In the genomic region with DNA sequence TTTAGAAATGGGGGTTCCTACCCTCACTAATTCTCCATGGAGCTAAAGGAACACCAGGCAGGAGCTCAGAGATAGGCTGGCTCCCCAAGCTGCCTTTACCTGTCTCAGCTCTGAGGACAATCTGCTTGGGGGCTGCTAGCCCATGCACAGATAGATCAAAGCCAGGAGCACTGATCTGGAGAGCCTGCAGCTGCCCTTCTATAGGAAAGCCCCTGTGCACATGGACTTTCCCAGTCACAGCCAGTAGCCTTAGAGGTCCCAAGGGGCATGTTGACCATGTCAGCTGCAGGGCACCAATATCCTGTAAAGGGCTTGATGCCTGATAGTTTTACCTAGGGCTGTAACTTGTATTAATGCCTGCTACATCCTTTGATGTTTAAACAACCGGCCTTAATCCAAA, we compare ENCODE assay signal across 27 mouse cellular contexts. TPM values are rescaled to one million over a fixed set of nuclear protein-coding genes. Genes with fewer than 3 reads are reported as not detected.
DNase-seq lines count a peak whose midpoint lies in the region; ATAC-seq and TF ChIP-seq lines count a peak whose summit lies in the region.
"Had no signal": no experiment of that assay in that cellular context is flagged by ENCODE, and none has a peak within 500 bp of the region (broad histone marks: within the 10 kb centered on the region; RNA-seq: fewer than 3 reads in every experiment).

No protein-coding gene starts in this region.

- in situ Hi-C loops in CH12.LX (cut with MboI; ENCODE audit: low pct_ligation_motif_present, low pct_unique_long_range_greater_than_20kb, low sequenced_read_pairs): no loop called here

- peak; percentile 86 for TF ChIP-seq EP300 in CH12.LX (IDR thresholded peaks at IDR 0.05; ENCODE audit: low read length)
- no peak for TF ChIP-seq EP300 in lung, postnatal 0 days (IDR thresholded peaks at IDR 0.05)

- no peaks in the 10 kb centered on the region for H3K9me3 ChIP-seq in heart, embryonic 10.5 days
- H3K9me3 ChIP-seq in midbrain, embryonic 11.5 days (ENCODE audit: control insufficient read depth, low read length): peaks cover 6% of the 10 kb centered on the region; the same call in 1 of the 2 replicates
- H3K9me3 ChIP-seq in midbrain, postnatal 0 days (ENCODE audit: low read length): no peaks in the 10 kb centered on the region
- peaks cover 6% of the 10 kb centered on the region for H3K9me3 ChIP-seq in CH12.LX (replicated peaks; ENCODE audit: low read length)
- H3K9me3 ChIP-seq in lung, postnatal 0 days (ENCODE audit: low read length): no peaks in the 10 kb centered on the region
- H3K9me3 ChIP-seq: embryonic facial prominence, embryonic 15.5 days; forebrain, embryonic 10.5 days; forebrain, embryonic 12.5 days had no signal

- WGBS in heart, embryonic 10.5 days: 70% methylated on average over 1 of the region's 1 CpGs
- 76% methylated on average over 1 of the region's 1 CpGs for WGBS in midbrain, embryonic 11.5 days
- 61% methylated on average over 1 of the region's 1 CpGs for WGBS in midbrain, postnatal 0 days
- 45% methylated on average over 1 of the region's 1 CpGs for WGBS in lung, postnatal 0 days

- TF ChIP-seq POLR2A in CH12.LX (IDR thresholded peaks at IDR 0.05; ENCODE audit: low read depth, low read length): no peak

- H3K79me2 ChIP-seq in CH12.LX (replicated peaks; ENCODE audit: control insufficient read depth, extremely low read depth, insufficient read depth, poor library complexity, severe bottlenecking): peaks cover 8% of the 10 kb centered on the region

- peak; percentile 78 for DNase-seq in heart, adult 11 months
- no peak for DNase-seq in heart, embryonic 10.5 days (ENCODE audit: low spot score)
- DNase-seq in midbrain, embryonic 11.5 days (ENCODE audit: low spot score, missing footprints): peak; percentile 78
- no peak for DNase-seq in midbrain, postnatal 0 days (ENCODE audit: low spot score)
- DNase-seq in CH12.LX (ENCODE audit: extremely low read depth): peak; percentile 75
- DNase-seq in lung, postnatal 0 days (ENCODE audit: low spot score): no peak
- DNase-seq: adrenal gland, adult 2 months; adrenal gland, postnatal 10 days; adrenal gland, postnatal 25 days; B cell, adult 2 months; cerebellum, adult 11 months; cerebellum, adult 18-20 months; cerebellum, adult 8-10 months; cerebellum, adult 9-11 months; cerebellum, postnatal 14 days; cerebellum, postnatal 36 days; embryo, embryonic 11 days had no signal

- H3K4me2 ChIP-seq in midbrain, embryonic 11.5 days: no peak overlapping the region
- no peak overlapping the region for H3K4me2 ChIP-seq in midbrain, postnatal 0 days (ENCODE audit: low read depth, low read length, poor library complexity, severe bottlenecking)
- H3K4me2 ChIP-seq in CH12.LX (ENCODE audit: insufficient read depth, low read depth, poor library complexity, severe bottlenecking): peak overlapping the region; percentile 57; the same call in 1 of the 2 replicates
- H3K4me2 ChIP-seq in lung, postnatal 0 days (replicated peaks; ENCODE audit: low read depth, low read length): no peak overlapping the region
- H3K4me2 ChIP-seq: embryonic facial prominence, embryonic 13.5 days; embryonic facial prominence, embryonic 15.5 days; forebrain, embryonic 12.5 days had no signal

- no peak for ATAC-seq in midbrain, embryonic 11.5 days (ENCODE audit: low FRiP score)
- ATAC-seq in midbrain, postnatal 0 days (ENCODE audit: low FRiP score): no peak
- ATAC-seq in lung, postnatal 0 days: no peak
- ATAC-seq: CD4-positive, CD25-positive, alpha-beta regulatory T cell, adult 4 months; forebrain, embryonic 14.5 days; forebrain, embryonic 16.5 days had no signal

- dilution Hi-C loops in CH12.LX (cut with MboI; ENCODE audit: extremely low pct_ligation_motif_present, extremely low pct_unique_long_range_greater_than_20kb, low sequenced_read_pairs): no loop called here

- no peak overlapping the region for H3K9ac ChIP-seq in midbrain, embryonic 11.5 days (ENCODE audit: low read length)
- H3K9ac ChIP-seq in midbrain, postnatal 0 days (replicated peaks; ENCODE audit: low read length, poor library complexity, severe bottlenecking): no peak overlapping the region
- no peak overlapping the region for H3K9ac ChIP-seq in CH12.LX (ENCODE audit: insufficient read depth, low read depth)
- no peak overlapping the region for H3K9ac ChIP-seq in lung, postnatal 0 days (replicated peaks; ENCODE audit: low read depth)
- H3K9ac ChIP-seq: embryonic facial prominence, embryonic 13.5 days; embryonic facial prominence, embryonic 15.5 days; forebrain, embryonic 12.5 days had no signal

- H3K27me3 ChIP-seq in heart, embryonic 10.5 days (ENCODE audit: insufficient read depth, poor library complexity, severe bottlenecking): no peaks in the 10 kb centered on the region; the same call in 1 of the 2 replicates
- H3K27me3 ChIP-seq in midbrain, embryonic 11.5 days (ENCODE audit: control insufficient read depth, insufficient read depth, low read length): no peaks in the 10 kb centered on the region; the same call in 1 of the 2 replicates
- H3K27me3 ChIP-seq in midbrain, postnatal 0 days (ENCODE audit: insufficient read depth, low read length): no peaks in the 10 kb centered on the region
- no peaks in the 10 kb centered on the region for H3K27me3 ChIP-seq in CH12.LX (replicated peaks)
- H3K27me3 ChIP-seq in lung, postnatal 0 days (replicated peaks; ENCODE audit: insufficient read depth, low read length): no peaks in the 10 kb centered on the region
- H3K27me3 ChIP-seq: embryonic facial prominence, embryonic 13.5 days; embryonic facial prominence, embryonic 15.5 days; forebrain, embryonic 12.5 days had no signal

- no peak for TF ChIP-seq RAD21 in CH12.LX (IDR thresholded peaks at IDR 0.05; ENCODE audit: low read depth, low read length)

- H3K4me3 ChIP-seq in heart, embryonic 10.5 days: no peak overlapping the region
- no peak overlapping the region for H3K4me3 ChIP-seq in midbrain, embryonic 11.5 days (ENCODE audit: low read depth, low read length)
- H3K4me3 ChIP-seq in midbrain, postnatal 0 days (ENCODE audit: low read depth, low read length): no peak overlapping the region
- H3K4me3 ChIP-seq in CH12.LX (replicated peaks in 1 of 3; ENCODE audit: low read depth in 2 of 3, low read length in 2 of 3, poor library complexity in 1 of 3): no peak overlapping the region
- no peak overlapping the region for H3K4me3 ChIP-seq in lung, postnatal 0 days (ENCODE audit: low read depth, low read length)
- H3K4me3 ChIP-seq: embryonic facial prominence, embryonic 13.5 days; embryonic facial prominence, embryonic 15.5 days; erythroblast, embryonic 14.5 days; forebrain, embryonic 10.5 days; forebrain, embryonic 12.5 days had no signal

- TF ChIP-seq CTCF in midbrain, postnatal 0 days (IDR thresholded peaks at IDR 0.05): no peak
- no peak for TF ChIP-seq CTCF in CH12.LX (conservative IDR thresholded peaks at IDR 0.05 in 1 of 2, IDR thresholded peaks at IDR 0.05 in 1 of 2; ENCODE audit: low read depth in 2 of 2, low read length in 2 of 2)
- TF ChIP-seq CTCF in lung, postnatal 0 days (IDR thresholded peaks at IDR 0.05): no peak

- peaks cover 35% of the 10 kb centered on the region for H3K36me3 ChIP-seq in heart, embryonic 10.5 days
- H3K36me3 ChIP-seq in midbrain, embryonic 11.5 days (ENCODE audit: control insufficient read depth, insufficient read depth, low read length): peaks cover 10% of the 10 kb centered on the region
- 0 out of 2 replicates have a peak, but pooled peaks cover 9% of the 10 kb centered on the region for H3K36me3 ChIP-seq in midbrain, postnatal 0 days (ENCODE audit: insufficient read depth, low read length)
- peaks cover 18 to 54% of the 10 kb centered on the region in 2 experiments for H3K36me3 ChIP-seq in CH12.LX (replicated peaks in 1 of 2; ENCODE audit: control insufficient read depth in 1 of 2, insufficient read depth in 1 of 2, low read length in 1 of 2)
- H3K36me3 ChIP-seq in lung, postnatal 0 days (ENCODE audit: insufficient read depth, low read length): no peaks in the 10 kb centered on the region

- H3K4me1 ChIP-seq in heart, embryonic 10.5 days: peaks cover 26% of the 10 kb centered on the region
- peaks cover 11% of the 10 kb centered on the region for H3K4me1 ChIP-seq in midbrain, embryonic 11.5 days (ENCODE audit: control insufficient read depth, insufficient read depth, low read length)
- H3K4me1 ChIP-seq in midbrain, postnatal 0 days (ENCODE audit: insufficient read depth, low read length): peaks cover 5% of the 10 kb centered on the region; the same call in 1 of the 2 replicates
- H3K4me1 ChIP-seq in CH12.LX (ENCODE audit: control insufficient read depth in 1 of 2, insufficient read depth in 2 of 2): peaks cover 44 to 97% of the 10 kb centered on the region in 2 experiments
- no peaks in the 10 kb centered on the region for H3K4me1 ChIP-seq in lung, postnatal 0 days (ENCODE audit: insufficient read depth, low read depth, low read length)

- no peak overlapping the region for H3K27ac ChIP-seq in heart, embryonic 10.5 days
- H3K27ac ChIP-seq in midbrain, embryonic 11.5 days (ENCODE audit: low read depth, low read length): no peak overlapping the region
- H3K27ac ChIP-seq in midbrain, postnatal 0 days (ENCODE audit: low read depth, low read length): no peak overlapping the region
- H3K27ac ChIP-seq in CH12.LX (ENCODE audit: insufficient read depth, low read depth): peak overlapping the region; percentile 79
- no peak overlapping the region for H3K27ac ChIP-seq in lung, postnatal 0 days (ENCODE audit: low read length)
- H3K27ac ChIP-seq: embryonic facial prominence, embryonic 13.5 days; embryonic facial prominence, embryonic 15.5 days; forebrain, embryonic 10.5 days; forebrain, embryonic 12.5 days had no signal

TF ChIP-seq in CH12.LX, 34 proteins besides CTCF, POLR2A, EP300 and RAD21 (continues in another document):
- no peak for TF ChIP-seq HCFC1 (IDR thresholded peaks at IDR 0.05; ENCODE audit: low read depth, low read length)
- no peak for TF ChIP-seq USF1 (IDR thresholded peaks at IDR 0.05; ENCODE audit: low read depth, low read length)
- TF ChIP-seq NRF1 (IDR thresholded peaks at IDR 0.05; ENCODE audit: low read depth, low read length): 0 out of 2 replicates have a peak, but pooled peaks have one; percentile 11
- TF ChIP-seq UBTF (IDR thresholded peaks at IDR 0.05; ENCODE audit: low read depth, low read length): no peak
- TF ChIP-seq SIN3A (IDR thresholded peaks at IDR 0.05; ENCODE audit: low read length): 0 out of 2 replicates have a peak, but pooled peaks have one; percentile 68
- TF ChIP-seq USF2 (conservative IDR thresholded peaks at IDR 0.05; ENCODE audit: low read depth, low read length): no peak
- no peak for TF ChIP-seq POLR2AphosphoS2 (IDR thresholded peaks at IDR 0.05; ENCODE audit: low read depth, low read length)

RNA-seq across cellular contexts. Expression of gene Ackr3, which starts 12.6 kb away (rescaled TPM):
- 24.7 and 25.5 TPM in 2 replicates for polyA plus RNA-seq in heart, embryonic 10.5 days (2016; fragmentation: Nextera tagmentation; extraction: Ambion mirVana)
- 28.4 and 29.4 TPM in 2 replicates for polyA plus RNA-seq in midbrain, embryonic 11.5 days (2014; fragmentation: Nextera tagmentation; extraction: Ambion mirVana)
- total RNA-seq in midbrain, postnatal 0 days (2014; rRNA removed): 7.9 and 9.6 TPM in 2 replicates
- polyA plus RNA-seq in midbrain, postnatal 0 days (2015; fragmentation: Nextera tagmentation; extraction: Ambion mirVana): 4.5 and 5.7 TPM in 2 replicates
- 10.1 and 13.1 TPM in 2 replicates for total RNA-seq in CH12.LX (2012; rRNA removed)
- 18.0 and 23.1 TPM in 2 replicates for total RNA-seq in CH12.LX (2014; rRNA removed)
- 25.6 and 34.4 TPM in 2 replicates for polyA plus RNA-seq in CH12.LX (2012; ENCODE audit: insufficient read length, low read depth)
- 38.4 and 54.8 TPM in 2 replicates for polyA plus RNA-seq in lung, postnatal 0 days (2015; fragmentation: Nextera tagmentation; extraction: Ambion mirVana)
- total RNA-seq: common myeloid progenitor, adult 5-6 weeks; MEL had no signal
- polyA plus RNA-seq: CD4-positive, CD25-positive, alpha-beta regulatory T cell, adult 4 months; erythroblast, embryonic 14.5 days had no signal

Comparison
In these comparisons a context has a peak if more than half of its experiments do, and no peak if none do; other contexts are left out.
1. DNase-seq: peak in heart, adult 11 months (single experiment), midbrain, embryonic 11.5 days (single experiment) and CH12.LX (single experiment); none in heart, embryonic 10.5 days (single experiment), midbrain, postnatal 0 days (single experiment) and lung, postnatal 0 days (single experiment).